Mouse (Mus musculus): ENCODE measurements around the gene Ankrd55.

GRCm38 (mm10) chr13:112410461-112410860 is 122.2 kb downstream of the Ankrd55 start:
- TF ChIP-seq CTCF (IDR thresholded peaks at IDR 0.05; ENCODE audit: borderline replicate concordance, insufficient read depth, low read length) (no peak), POLR2A (IDR thresholded peaks at IDR 0.05; ENCODE audit: low read depth, low read length) (no peak)

Data from embryonic fibroblast, embryonic 13.5 days (primary cell).